Mouse (Mus musculus) lung, embryonic 16.5 days (tissue): ENCODE data around the gene Cacna2d3. TPM values are rescaled to one million over a fixed set of nuclear protein-coding genes. Genes with fewer than 3 reads are reported as not detected.

ENCODE experiments used
- ATAC-seq: fragments of 200-750 bp; cut with Nextera tagmentation; 2 replicates; pipeline ENCODE4 v1.8.0; 2017; ENCODE audit warnings: low read depth, mild to moderate bottlenecking, moderate library complexity
- H3K27ac ChIP-seq: fragments of 300-500 bp; sonication (generic); 2 replicates; pipeline ENCODE4 v1.5.1; 2014; ENCODE audit warnings: mild to moderate bottlenecking, control low read depth, low read length
- H3K27me3 ChIP-seq: fragments of 300-500 bp; sonication (generic); 2 replicates; pipeline ENCODE4 v1.6.1; 2014; ENCODE audit warnings: low read depth, low read length, mixed read lengths; ENCODE audit not compliant: control insufficient read depth, insufficient read depth
- H3K36me3 ChIP-seq: fragments of 300-500 bp; sonication (generic); 2 replicates; pipeline ENCODE4 v1.6.1; 2014; ENCODE audit warnings: low read length; ENCODE audit not compliant: control insufficient read depth, insufficient read depth
- H3K4me1 ChIP-seq: fragments of 300-500 bp; sonication (generic); replicated peaks from 2 replicates; pipeline ENCODE4 v1.6.1; 2014; ENCODE audit warnings: low read length, mixed read lengths; ENCODE audit not compliant: control insufficient read depth, insufficient read depth
- H3K4me2 ChIP-seq: fragments of 300-500 bp; sonication (generic); 2 replicates; pipeline ENCODE4 v1.6.1; 2014; ENCODE audit warnings: low read depth, low read length, control low read depth
- H3K4me3 ChIP-seq: fragments of 300-500 bp; sonication (generic); 2 replicates; pipeline ENCODE4 v1.5.1; 2014; ENCODE audit warnings: mild to moderate bottlenecking, low read length, control low read depth
- H3K9ac ChIP-seq: fragments of 300-500 bp; sonication (generic); 2 replicates; pipeline ENCODE4 v1.6.1; 2014; ENCODE audit warnings: low read length, control low read depth
- H3K9me3 ChIP-seq: fragments of 300-500 bp; sonication (generic); 2 replicates; pipeline ENCODE4 v1.6.1; 2016; ENCODE audit warnings: low read length; ENCODE audit not compliant: control insufficient read depth
- WGBS: fragments of 180-500 bp; shearing (Covaris S2); extraction: QIAGEN DNeasy Blood & Tissue Kit; methylation state at CpG from one replicate; pipeline ENCODE4 v1.1.7; 2014; 5-methylcytosine and 5-hydroxymethylcytosine counted together
- polyA plus RNA-seq: library from polyadenylated mRNA; unstranded; fragments of >200 nt; fragmentation: Nextera tagmentation; extraction: Ambion mirVana; gene quantifications from 2 replicates; pipeline ENCODE4 v1.2.1, GENCODE M21; 2015

Gene Cacna2d3
- polyA plus RNA-seq, 1 experiment from 2014 or later: 0.98 TPM

- H3K27me3 ChIP-seq: peaks cover 70% of the 10 kb centered on the region
Measured at GRCm38 (mm10) chr14:29721131-29721487, 555 bp downstream of the Cacna2d3 start.

GRCm38 (mm10) chr14:29720334-29720911 is 1.2 kb downstream of the Cacna2d3 start:
- 2% methylated on average over 17 of the region's 17 CpGs for WGBS
- Histone ChIP-seq H3K9me3 (no peaks in the 10 kb centered on the region), H3K27ac (no peak overlapping the region)

More at GRCm38 (mm10) chr14:29721131-29721487, 555 bp downstream of the Cacna2d3 start:
- 0 out of 2 replicates have a peak, but pooled peaks have one; percentile 6 for ATAC-seq
- Histone ChIP-seq H3K36me3 (no peaks in the 10 kb centered on the region), H3K4me1 (peaks cover 7% of the 10 kb centered on the region; the same call in 1 of the 2 replicates), H3K9me3 (no peaks in the 10 kb centered on the region), H3K4me2 (peak overlapping the region; percentile 97), H3K9ac (no peak overlapping the region; the same call in 1 of the 2 replicates), H3K27ac (no peak overlapping the region), H3K4me3 (peak overlapping the region; percentile 68)
- 2% methylated on average over 11 of the region's 11 CpGs for WGBS

DNA sequence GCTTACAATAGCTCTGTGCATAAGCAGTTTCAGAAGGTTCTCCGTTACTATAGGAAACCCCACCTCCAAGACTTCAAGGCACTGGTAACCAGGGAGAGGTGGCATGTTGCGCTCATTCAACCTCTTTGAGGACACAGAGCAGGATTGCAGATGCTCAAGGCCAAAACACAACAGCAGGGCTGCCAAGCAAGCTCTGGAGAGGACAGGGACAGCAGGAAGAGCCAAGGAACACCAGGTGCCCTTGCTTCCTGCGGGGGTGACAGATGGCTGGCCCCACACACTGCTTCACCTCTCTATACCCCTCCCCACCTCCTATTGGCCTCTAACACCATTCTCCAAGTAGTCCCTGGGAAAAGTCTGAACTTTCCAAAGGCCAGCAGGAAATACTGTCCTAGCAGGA is 9.0 kb downstream of the Cacna2d3 start:
- Histone ChIP-seq H3K4me3 (no peak overlapping the region), H3K9me3 (no peaks in the 10 kb centered on the region), H3K4me2 (no peak overlapping the region), H3K36me3 (no peaks in the 10 kb centered on the region), H3K9ac (no peak overlapping the region), H3K27ac (no peak overlapping the region), H3K27me3 (peaks cover 6% of the 10 kb centered on the region; the same call in 1 of the 2 replicates), H3K4me1 (no peaks in the 10 kb centered on the region)
- WGBS: 71% methylated on average over 3 of the region's 3 CpGs
- ATAC-seq: no peak

More at GRCm38 (mm10) chr14:29720334-29720911, 1.2 kb downstream of the Cacna2d3 start:
- Histone ChIP-seq H3K27me3 (peaks cover 70% of the 10 kb centered on the region), H3K36me3 (no peaks in the 10 kb centered on the region), H3K4me3 (no peak overlapping the region), H3K4me2 (no peak overlapping the region), H3K9ac (no peak overlapping the region), H3K4me1 (peaks cover 7% of the 10 kb centered on the region; the same call in 1 of the 2 replicates)
- no peak for ATAC-seq

- Histone ChIP-seq H3K9me3 (no peaks in the 10 kb centered on the region), H3K4me2 (no peak overlapping the region), H3K9ac (no peak overlapping the region), H3K4me3 (no peak overlapping the region), H3K4me1 (no peaks in the 10 kb centered on the region), H3K27me3 (peaks cover 2% of the 10 kb centered on the region; the same call in 1 of the 2 replicates), H3K27ac (no peak overlapping the region), H3K36me3 (no peaks in the 10 kb centered on the region)
- ATAC-seq: no peak
- 33% methylated on average over 18 of the region's 18 CpGs for WGBS
Measured at GRCm38 (mm10) chr14:29707561-29708335, 13.9 kb downstream of the Cacna2d3 start.

DNA sequence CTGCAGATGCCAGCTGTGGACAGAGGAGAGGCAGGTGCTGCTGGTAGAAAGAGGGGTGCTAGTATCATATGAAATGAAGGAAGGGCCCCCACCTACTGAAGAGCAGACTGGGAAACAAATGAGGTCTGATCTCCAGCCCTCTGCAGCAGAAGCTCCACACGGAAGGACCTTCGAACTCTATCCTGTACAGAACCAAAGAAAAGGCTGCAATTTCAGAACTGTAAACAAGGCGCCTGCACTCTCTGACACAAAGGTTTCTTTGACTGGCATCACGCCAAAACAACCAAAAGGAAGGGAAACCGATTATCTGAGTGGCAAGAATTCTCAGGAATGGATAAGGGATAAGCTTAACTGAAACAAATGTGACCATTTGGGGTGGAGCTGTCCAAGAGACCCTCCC is 18.9 kb downstream of the Cacna2d3 start:
- no peak for ATAC-seq
- no peaks in the 10 kb centered on the region for H3K9me3 ChIP-seq
- no peaks in the 10 kb centered on the region for H3K36me3 ChIP-seq
- no peaks in the 10 kb centered on the region; the same call in 1 of the 2 replicates for H3K27me3 ChIP-seq
- H3K27ac ChIP-seq: no peak overlapping the region
- no peaks in the 10 kb centered on the region for H3K4me1 ChIP-seq
- H3K4me3 ChIP-seq: no peak overlapping the region
- no peak overlapping the region for H3K9ac ChIP-seq
- no peak overlapping the region for H3K4me2 ChIP-seq
- 32% methylated on average over 5 of the region's 5 CpGs for WGBS

DNA sequence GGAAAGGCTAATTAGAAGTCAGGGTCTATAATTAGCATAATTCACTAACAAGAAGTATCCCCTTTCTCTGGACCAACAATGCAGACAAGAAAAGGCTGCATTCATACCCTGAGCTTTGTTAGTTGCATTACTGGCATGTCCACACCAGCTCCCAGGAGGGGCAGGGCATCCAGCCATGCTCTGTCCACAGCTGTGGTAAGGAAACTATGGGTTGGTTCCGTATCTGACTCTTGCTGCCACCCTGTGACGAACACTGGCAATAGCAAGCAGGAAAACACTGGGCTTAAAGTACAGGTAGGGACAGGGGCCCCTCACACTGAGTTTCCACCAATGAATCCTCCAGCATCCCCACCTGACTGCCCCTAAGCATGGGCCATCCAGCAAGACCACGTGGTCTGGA is 25.5 kb downstream of the Cacna2d3 start:
- no peak overlapping the region for H3K4me3 ChIP-seq
- no peak for ATAC-seq
- H3K9ac ChIP-seq: no peak overlapping the region
- H3K27ac ChIP-seq: no peak overlapping the region
- no peaks in the 10 kb centered on the region for H3K27me3 ChIP-seq
- H3K4me1 ChIP-seq: no peaks in the 10 kb centered on the region
- no peaks in the 10 kb centered on the region for H3K36me3 ChIP-seq
- H3K4me2 ChIP-seq: no peak overlapping the region
- WGBS: 5% methylated on average over 3 of the region's 3 CpGs
- H3K9me3 ChIP-seq: no peaks in the 10 kb centered on the region

DNA sequence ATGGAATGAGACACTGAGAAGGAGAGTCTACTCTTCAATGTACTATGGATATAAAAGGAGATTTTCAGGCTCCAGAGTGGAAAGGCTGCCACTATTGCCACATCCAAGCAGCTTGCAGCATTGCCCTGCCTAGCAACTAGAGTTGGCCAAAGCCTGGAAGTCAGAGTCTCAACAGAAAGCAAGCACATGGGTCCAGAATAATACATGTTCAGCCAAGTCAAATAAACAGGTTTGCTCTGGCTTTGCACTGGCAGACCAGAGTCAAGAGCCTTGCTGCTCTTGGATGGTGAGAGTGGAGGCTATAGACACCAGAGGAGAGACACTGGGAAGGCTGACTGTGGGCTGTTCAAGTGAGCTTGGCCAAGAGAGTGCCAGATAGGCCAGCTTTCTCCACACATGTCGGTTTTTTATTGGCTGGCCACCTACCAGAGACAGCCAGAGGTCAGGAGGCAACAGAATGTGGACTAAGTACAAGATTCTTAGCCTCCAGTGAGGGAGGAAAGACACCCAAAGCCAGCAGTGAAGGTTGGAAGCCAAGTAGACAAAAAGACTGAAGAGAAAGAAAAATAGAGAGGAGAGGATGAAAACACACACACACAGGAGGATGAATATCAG is 49.1 kb downstream of the Cacna2d3 start:
- Histone ChIP-seq H3K4me3 (no peak overlapping the region), H3K9ac (no peak overlapping the region), H3K4me2 (no peak overlapping the region), H3K27me3 (no peaks in the 10 kb centered on the region), H3K27ac (no peak overlapping the region), H3K4me1 (no peaks in the 10 kb centered on the region), H3K9me3 (no peaks in the 10 kb centered on the region), H3K36me3 (no peaks in the 10 kb centered on the region)
- 10% methylated on average over 1 of the region's 1 CpGs for WGBS
- no peak for ATAC-seq

DNA sequence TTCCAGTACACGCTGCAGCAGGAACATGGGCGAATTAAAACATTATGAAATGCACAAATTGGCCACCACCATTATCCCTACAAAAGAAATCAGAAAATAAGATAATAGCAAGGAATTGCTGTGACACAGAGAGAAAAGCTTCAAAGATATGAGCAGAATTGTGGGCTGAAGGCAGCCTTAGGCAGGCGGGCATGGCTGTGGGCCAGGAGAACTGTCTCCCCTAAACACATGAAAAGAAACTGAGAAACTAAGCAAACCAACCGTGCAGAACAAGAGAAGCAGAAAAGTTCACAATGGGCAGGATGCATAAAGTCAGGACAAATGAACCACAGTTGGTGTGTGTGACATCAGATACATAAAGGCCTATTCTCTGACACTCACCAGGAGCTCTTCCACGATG is 51.8 kb downstream of the Cacna2d3 start:
- Histone ChIP-seq H3K4me3 (no peak overlapping the region), H3K27ac (no peak overlapping the region), H3K27me3 (no peaks in the 10 kb centered on the region), H3K4me2 (no peak overlapping the region), H3K9me3 (no peaks in the 10 kb centered on the region), H3K36me3 (no peaks in the 10 kb centered on the region), H3K9ac (no peak overlapping the region), H3K4me1 (no peaks in the 10 kb centered on the region)
- no peak for ATAC-seq
- 66% methylated on average over 5 of the region's 5 CpGs for WGBS

DNA sequence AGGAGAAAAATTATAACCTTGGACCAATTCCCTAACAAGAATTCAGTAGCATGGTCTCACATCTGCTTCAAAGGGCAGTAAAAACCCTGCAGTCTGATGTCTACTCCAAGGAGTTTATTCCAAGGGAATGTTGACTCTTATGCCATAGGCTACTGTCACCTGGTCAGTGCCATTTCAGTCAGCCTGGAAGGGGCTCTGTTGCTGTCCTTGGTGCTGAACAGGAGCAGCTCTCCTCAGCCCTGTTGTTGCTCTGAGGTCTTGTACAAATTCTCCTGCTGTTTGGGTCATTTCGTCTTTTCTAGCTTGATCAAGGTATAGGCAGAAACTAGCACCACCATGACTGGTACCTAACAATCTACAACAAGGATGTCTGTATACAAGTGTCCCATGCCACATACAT is 64.7 kb downstream of the Cacna2d3 start:
- no peaks in the 10 kb centered on the region for H3K9me3 ChIP-seq
- no peaks in the 10 kb centered on the region for H3K27me3 ChIP-seq
- H3K9ac ChIP-seq: no peak overlapping the region
- no peak for ATAC-seq
- 32% methylated on average over 1 of the region's 1 CpGs for WGBS
- H3K27ac ChIP-seq: no peak overlapping the region
- H3K36me3 ChIP-seq: no peaks in the 10 kb centered on the region
- no peak overlapping the region for H3K4me3 ChIP-seq
- no peak overlapping the region for H3K4me2 ChIP-seq
- H3K4me1 ChIP-seq: no peaks in the 10 kb centered on the region
